Comparison of ENCODE assay signal across 12 mouse cellular contexts in genomic region chr7:130943280-130943895, GRCm38 (mm10). TPM values are rescaled to one million over a fixed set of nuclear protein-coding genes. Genes with fewer than 3 reads are reported as not detected.
A peak's percentile ranks its signal among the peaks of the same experiment; 100 is the strongest.
DNase-seq lines count a peak whose midpoint lies in the region; ATAC-seq lines count a peak whose summit lies in the region.
"Had no signal": no experiment of that assay in that cellular context is flagged by ENCODE, and none has a peak within 500 bp of the region (broad histone marks: within the 10 kb centered on the region; RNA-seq: fewer than 3 reads in every experiment).

No protein-coding gene starts in this region.

- DNase-seq in heart, adult 18-20 months: peak; percentile 62 to 79
- DNase-seq in heart, postnatal 4 days: no peak
- peak; percentile 92 for DNase-seq in 3T3-L1 (ENCODE audit: low read depth, low spot score)
- DNase-seq in NIH3T3 (ENCODE audit: low read depth): peak; percentile 87
- no peak for DNase-seq in spleen, postnatal 36 days (ENCODE audit: low spot score in 2 of 2)
- no peak for DNase-seq in spleen, postnatal 10 days (ENCODE audit: low spot score in 2 of 2)
- no peak for DNase-seq in adrenal gland, postnatal 25 days
- DNase-seq: cerebellum, adult 11-12 months; liver, postnatal 0 days had no signal

- ATAC-seq in granulocyte monocyte progenitor cell, adult 5-6 weeks (replicated peaks; ENCODE audit: poor library complexity, severe bottlenecking): peak; percentile 91
- ATAC-seq: CD4-positive, CD25-positive, alpha-beta regulatory T cell, adult 4 months; inflammation-experienced regulatory T-cells, adult 6 months; liver, postnatal 0 days had no signal

RNA-seq across cellular contexts. Expression of gene Htra1, which starts 7.5 kb away (rescaled TPM):
- 100 to 1,000 TPM; 109 to 122 TPM for total RNA-seq in heart, adult 18-20 months (2021)
- total RNA-seq in heart, postnatal 4 days (2021): 100 to 1,000 TPM; 125 to 139 TPM
- not detected in 2 replicates for total RNA-seq in granulocyte monocyte progenitor cell, adult 5-6 weeks (2014; fragmentation: Nextera tagmentation)
- not detected in 2 replicates for total RNA-seq in granulocyte monocyte progenitor cell, adult 5-6 weeks (2017)
- total RNA-seq in adrenal gland, postnatal 25 days (2021): 38.3 and 45.7 TPM in 2 replicates

Comparison
In these comparisons a context has a peak if more than half of its experiments do, and no peak if none do; other contexts are left out.
1. DNase-seq: peak in heart, adult 18-20 months (2 of 2), 3T3-L1 (single experiment) and NIH3T3 (single experiment); none in heart, postnatal 4 days (single experiment), spleen, postnatal 36 days (0 of 2), spleen, postnatal 10 days (0 of 2) and adrenal gland, postnatal 25 days (single experiment).
2. RNA of gene Htra1, which starts 7.5 kb away (total RNA-seq): 125 to 139 TPM in heart, postnatal 4 days, 109 to 122 TPM in heart, adult 18-20 months and 38.3 to 45.7 TPM in adrenal gland, postnatal 25 days; not detected in granulocyte monocyte progenitor cell, adult 5-6 weeks; every median in the first group is over 10 times any median in the second.